Mouse (Mus musculus) lung, embryonic 14.5 days (tissue): ENCODE data around the gene Kdf1. TPM values are rescaled to one million over a fixed set of nuclear protein-coding genes. Genes with fewer than 3 reads are reported as not detected.
"Not testable (repeated sequence)": the region's sequence is repeated elsewhere in the genome, so short reads cannot be mapped to it uniquely, and the experiment has no call there.

Source experiments
- ATAC-seq: fragments of 200-750 bp; cut with Nextera tagmentation; 2 replicates; pipeline ENCODE4 v1.8.0; 2017; ENCODE audit warnings: mild to moderate bottlenecking, moderate TSS enrichment, moderate library complexity; ENCODE audit not compliant: insufficient read depth
- DNase-seq: peaks from one replicate; pipeline ENCODE4 v3.0.0-alpha.2; 2015
- H3K27ac ChIP-seq: fragments of 300-500 bp; sonication (generic); 2 replicates; pipeline ENCODE4 v1.5.1; 2014; ENCODE audit warnings: low read depth, mild to moderate bottlenecking, moderate library complexity
- H3K27me3 ChIP-seq: fragments of 300-500 bp; sonication (generic); 2 replicates; pipeline ENCODE4 v1.6.1; 2014; ENCODE audit warnings: low read length, control low read depth; ENCODE audit not compliant: insufficient read depth
- H3K36me3 ChIP-seq: fragments of 300-500 bp; sonication (generic); 2 replicates; pipeline ENCODE4 v1.6.1; 2014; ENCODE audit warnings: control low read depth; ENCODE audit not compliant: insufficient read depth
- H3K4me1 ChIP-seq: fragments of 300-500 bp; sonication (generic); 2 replicates; pipeline ENCODE4 v1.6.1; 2014; ENCODE audit warnings: antibody characterized with exemption, control low read depth; ENCODE audit not compliant: insufficient read depth
- H3K4me2 ChIP-seq: fragments of 300-500 bp; sonication (generic); 2 replicates; pipeline ENCODE4 v1.6.1; 2014; ENCODE audit warnings: mild to moderate bottlenecking
- H3K4me3 ChIP-seq: fragments of 300-500 bp; sonication (generic); 2 replicates; pipeline ENCODE4 v1.5.1; 2014; ENCODE audit warnings: low read depth, low read length
- H3K9ac ChIP-seq: fragments of 300-500 bp; sonication (generic); 2 replicates; pipeline ENCODE4 v1.6.1; 2014
- H3K9me3 ChIP-seq: fragments of 300-500 bp; sonication (generic); 2 replicates; pipeline ENCODE4 v1.6.1; 2016; ENCODE audit warnings: low read depth, low read length, control low read depth
- CTCF ChIP-seq: IDR thresholded peaks from 2 replicates; pipeline ENCODE4 v1.5.1; 2016; ENCODE audit warnings: antibody characterized with exemption, low read depth
- WGBS: fragments of 180-500 bp; shearing (Covaris S2); extraction: QIAGEN DNeasy Blood & Tissue Kit; methylation state at CpG from one replicate; pipeline ENCODE4 v1.1.7; 2014; 5-methylcytosine and 5-hydroxymethylcytosine counted together
- polyA plus RNA-seq: library from polyadenylated mRNA; unstranded; fragments of >200 nt; fragmentation: Nextera tagmentation; extraction: Ambion mirVana; gene quantifications from 2 replicates; pipeline ENCODE4 v1.2.1, GENCODE M21; 2014

The Kdf1 gene
- polyA plus RNA-seq, 1 experiment from 2014 or later: 31.5 TPM

DNA sequence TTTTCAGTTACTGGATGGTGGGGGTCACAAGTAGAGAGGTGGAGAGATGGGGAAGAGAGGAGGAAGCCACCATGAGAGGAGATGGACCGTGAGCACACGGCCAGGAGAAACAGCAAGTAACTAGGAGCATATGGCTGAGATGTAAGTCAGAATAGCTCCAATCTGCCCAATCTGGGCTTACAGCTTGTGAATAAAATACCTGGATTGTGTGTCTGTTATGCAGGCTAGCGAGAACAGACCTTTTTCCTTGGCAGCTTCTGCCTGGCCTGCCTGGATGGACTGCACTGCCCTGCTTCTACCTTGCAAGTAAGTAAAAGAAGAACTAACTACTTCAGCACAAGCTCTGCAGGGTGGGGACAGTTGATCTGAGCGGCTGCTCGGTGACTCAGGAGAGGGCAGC is 7.7 kb upstream of the Kdf1 start:
- Histone ChIP-seq H3K27me3 (no peaks in the 10 kb centered on the region), H3K9ac (no peak overlapping the region), H3K27ac (no peak overlapping the region), H3K4me2 (no peak overlapping the region), H3K4me1 (no peaks in the 10 kb centered on the region), H3K36me3 (no peaks in the 10 kb centered on the region), H3K4me3 (no peak overlapping the region), H3K9me3 (no peaks in the 10 kb centered on the region)
- ATAC-seq (no peak), DNase-seq (no peak)
- WGBS: 78% methylated on average over 5 of the region's 5 CpGs
- no peak for TF ChIP-seq CTCF

DNA sequence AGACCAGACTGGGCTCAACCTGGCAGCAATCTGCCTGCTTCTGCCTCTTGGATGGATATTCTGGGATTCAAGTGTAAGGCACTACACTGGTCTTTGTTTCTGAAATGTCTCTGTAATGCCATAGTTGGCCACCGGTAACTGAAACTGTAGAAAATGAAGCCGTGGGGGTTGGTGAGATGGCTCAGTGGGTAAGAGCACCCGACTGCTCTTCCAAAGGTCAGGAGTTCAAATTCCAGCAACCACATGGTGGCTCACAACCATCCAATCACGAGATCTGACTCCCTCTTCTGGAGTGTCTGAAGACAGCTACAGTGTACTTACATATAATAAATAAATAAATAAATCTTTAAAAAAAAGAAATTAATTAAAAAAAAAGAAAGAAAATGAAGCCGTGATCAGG is 6.3 kb upstream of the Kdf1 start:
- not testable (repeated sequence) for H3K36me3 ChIP-seq, H3K4me1 ChIP-seq, H3K27ac ChIP-seq, H3K27me3 ChIP-seq, H3K4me2 ChIP-seq, H3K9ac ChIP-seq, H3K4me3 ChIP-seq, ATAC-seq, H3K9me3 ChIP-seq, DNase-seq
- 36% methylated on average over 4 of the region's 5 CpGs for WGBS

DNA sequence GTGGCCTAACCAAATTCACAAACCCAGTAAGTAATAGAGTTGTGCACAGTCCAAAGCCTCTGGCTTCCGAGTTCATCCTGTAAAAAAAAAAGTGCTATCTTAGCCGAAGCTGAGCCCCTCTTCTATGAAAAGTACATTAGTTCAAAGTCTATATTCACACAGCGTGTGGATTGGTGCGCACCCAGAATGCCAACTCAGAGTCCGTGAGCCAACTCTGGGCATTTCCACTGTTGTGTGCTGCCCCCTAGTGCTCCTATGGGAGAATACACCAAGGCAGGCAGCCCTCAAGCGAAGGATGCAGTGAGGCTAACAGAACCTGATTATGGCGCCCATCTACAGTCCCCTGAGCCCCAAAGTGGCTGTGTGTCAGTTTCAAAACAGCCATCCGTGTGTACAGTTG is 5.8 kb upstream of the Kdf1 start:
- DNase-seq (peak; percentile 86), ATAC-seq (peak; percentile 68)
- H3K9ac ChIP-seq: no peak overlapping the region
- no peaks in the 10 kb centered on the region for H3K9me3 ChIP-seq
- H3K27ac ChIP-seq: no peak overlapping the region
- TF ChIP-seq CTCF: peak; percentile 93
- 14% methylated on average over 8 of the region's 8 CpGs for WGBS
- no peak overlapping the region for H3K4me2 ChIP-seq
- H3K27me3 ChIP-seq: peaks cover 2% of the 10 kb centered on the region; the same call in 1 of the 2 replicates
- H3K4me1 ChIP-seq: no peaks in the 10 kb centered on the region
- H3K36me3 ChIP-seq: no peaks in the 10 kb centered on the region
- H3K4me3 ChIP-seq: no peak overlapping the region

DNA sequence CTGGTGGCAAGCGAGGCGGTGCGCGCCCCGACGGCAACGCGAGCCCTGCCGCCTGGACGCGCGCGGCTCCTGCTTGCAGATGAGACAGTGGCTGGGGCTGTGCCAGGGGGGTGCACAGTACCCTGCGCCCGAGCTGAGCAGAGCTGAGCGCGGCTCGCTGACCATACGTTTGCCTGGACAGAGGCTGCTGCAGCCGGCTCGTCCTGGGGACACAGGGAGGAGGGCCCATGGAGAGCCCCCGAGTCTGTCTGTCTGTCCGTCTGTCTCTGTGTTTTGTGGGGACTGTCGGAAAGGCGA is 554 bp downstream of the Kdf1 start:
- H3K4me1 ChIP-seq: 0 out of 2 replicates have a peak, but pooled peaks cover 3% of the 10 kb centered on the region
- TF ChIP-seq CTCF: no peak
- H3K27me3 ChIP-seq: peaks cover 29% of the 10 kb centered on the region
- H3K27ac ChIP-seq: peak overlapping the region; percentile 63; the same call in 1 of the 2 replicates
- H3K9ac ChIP-seq: peak overlapping the region; percentile 68
- H3K4me2 ChIP-seq: peak overlapping the region; percentile 56
- WGBS: 4% methylated on average over 25 of the region's 25 CpGs
- DNase-seq: peak; percentile 29
- H3K4me3 ChIP-seq: peak overlapping the region; percentile 56
- ATAC-seq: peak; percentile 72
- no peaks in the 10 kb centered on the region for H3K9me3 ChIP-seq
- H3K36me3 ChIP-seq: no peaks in the 10 kb centered on the region

DNA sequence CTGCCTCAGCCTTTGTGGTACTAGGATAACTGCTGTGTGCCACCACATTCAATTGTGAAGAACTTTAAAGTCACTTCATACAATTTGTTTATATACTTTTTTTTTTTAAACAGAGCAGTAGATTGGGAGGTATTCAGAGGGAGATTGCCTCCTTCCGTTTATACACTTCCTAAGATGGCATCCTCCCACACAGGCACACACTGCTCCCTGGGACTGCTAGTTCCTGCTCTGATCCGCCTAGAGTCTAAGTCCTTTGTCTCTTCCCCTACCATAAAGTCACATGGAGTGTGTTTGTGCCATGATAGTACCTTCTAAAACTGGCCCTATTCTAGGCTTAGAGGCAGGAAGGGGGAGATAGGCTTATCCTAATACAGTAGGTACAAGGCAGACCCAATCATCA is 2.7 kb downstream of the Kdf1 start:
- H3K4me1 ChIP-seq: 0 out of 2 replicates have a peak, but pooled peaks cover 3% of the 10 kb centered on the region
- DNase-seq: no peak
- 61% methylated on average over 2 of the region's 2 CpGs for WGBS
- H3K9ac ChIP-seq: no peak overlapping the region
- H3K4me3 ChIP-seq: no peak overlapping the region
- H3K36me3 ChIP-seq: no peaks in the 10 kb centered on the region
- no peaks in the 10 kb centered on the region for H3K9me3 ChIP-seq
- ATAC-seq: no peak
- H3K27me3 ChIP-seq: peaks cover 29% of the 10 kb centered on the region
- no peak for TF ChIP-seq CTCF
- no peak overlapping the region for H3K27ac ChIP-seq
- H3K4me2 ChIP-seq: no peak overlapping the region

DNA sequence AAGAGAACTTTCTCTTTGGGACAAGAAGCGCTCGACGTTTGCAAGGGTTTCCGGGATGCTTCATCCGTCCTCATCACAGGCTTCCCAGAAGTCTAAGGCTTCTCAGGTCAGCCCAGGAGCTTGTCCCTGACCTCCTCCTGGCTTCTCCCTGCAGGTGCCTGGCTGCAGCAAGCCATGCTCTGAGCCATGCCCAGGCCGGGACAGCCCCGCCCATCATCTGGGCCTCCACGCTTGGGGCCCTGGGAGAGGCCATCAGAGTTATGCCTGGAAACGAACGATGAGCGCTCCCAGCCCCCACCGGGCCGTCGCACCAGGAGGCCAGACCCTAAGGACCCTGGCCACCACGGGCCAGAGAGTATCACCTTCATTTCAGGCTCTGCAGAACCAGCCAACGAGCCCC is 9.0 kb downstream of the Kdf1 start:
- ATAC-seq: no peak
- no peak overlapping the region for H3K9ac ChIP-seq
- no peaks in the 10 kb centered on the region for H3K27me3 ChIP-seq
- no peak overlapping the region for H3K4me3 ChIP-seq
- no peak for TF ChIP-seq CTCF
- H3K4me1 ChIP-seq: no peaks in the 10 kb centered on the region
- no peaks in the 10 kb centered on the region for H3K9me3 ChIP-seq
- peaks cover 53% of the 10 kb centered on the region for H3K36me3 ChIP-seq
- no peak overlapping the region for H3K27ac ChIP-seq
- no peak for DNase-seq
- 67% methylated on average over 16 of the region's 16 CpGs for WGBS
- H3K4me2 ChIP-seq: no peak overlapping the region

DNA sequence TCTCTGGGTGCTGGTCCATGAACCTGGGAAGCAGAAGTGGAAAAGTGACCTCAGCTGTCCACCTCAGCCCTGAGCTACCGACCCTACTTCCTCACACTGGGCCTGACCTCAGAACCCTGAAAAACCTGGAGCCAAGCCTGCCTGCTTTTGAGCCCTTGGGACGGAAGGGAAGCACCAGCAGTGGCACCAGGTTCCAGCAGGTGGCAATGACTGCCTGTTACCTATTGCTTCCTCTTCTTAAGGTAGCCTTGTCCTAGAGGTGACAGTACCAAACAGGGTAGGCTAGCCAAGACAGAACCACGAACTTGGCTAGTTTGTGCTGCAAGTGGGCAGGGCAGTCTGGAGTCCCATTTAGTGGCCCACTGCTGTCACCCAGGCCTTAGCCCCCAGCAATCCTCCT is 14.0 kb downstream of the Kdf1 start:
- Histone ChIP-seq H3K9ac (no peak overlapping the region), H3K4me3 (no peak overlapping the region), H3K27ac (no peak overlapping the region), H3K27me3 (no peaks in the 10 kb centered on the region), H3K4me2 (no peak overlapping the region), H3K4me1 (no peaks in the 10 kb centered on the region), H3K36me3 (peaks cover 96% of the 10 kb centered on the region), H3K9me3 (no peaks in the 10 kb centered on the region)
- DNase-seq (no peak), ATAC-seq (no peak)
- 71% methylated on average over 3 of the region's 3 CpGs for WGBS
- TF ChIP-seq CTCF: no peak

DNA sequence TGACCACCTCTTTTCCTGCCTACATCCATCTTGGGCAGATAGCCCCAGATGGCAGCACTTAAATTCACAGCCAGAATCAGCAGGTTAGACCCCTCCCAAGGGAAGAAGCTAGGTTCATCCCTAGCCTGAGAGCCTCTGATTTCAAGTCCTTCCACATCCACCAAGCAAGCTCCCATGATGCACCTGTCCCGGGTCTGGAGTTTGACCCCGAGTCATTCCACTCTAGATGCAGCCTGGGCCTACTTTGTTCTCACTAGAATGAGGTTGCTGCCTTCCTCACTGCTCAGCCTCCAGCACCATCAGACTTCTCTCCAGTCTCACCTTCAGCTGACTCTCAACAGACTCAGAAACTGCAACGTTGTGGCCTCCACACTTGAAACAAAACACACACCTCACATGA is 17.3 kb downstream of the Kdf1 start:
- Histone ChIP-seq H3K4me1 (no peaks in the 10 kb centered on the region), H3K36me3 (peaks cover 96% of the 10 kb centered on the region), H3K9ac (no peak overlapping the region), H3K27me3 (no peaks in the 10 kb centered on the region), H3K4me2 (no peak overlapping the region), H3K27ac (no peak overlapping the region), H3K9me3 (no peaks in the 10 kb centered on the region), H3K4me3 (no peak overlapping the region)
- DNase-seq (no peak), ATAC-seq (no peak)
- WGBS: 86% methylated on average over 3 of the region's 3 CpGs
- TF ChIP-seq CTCF: no peak
